In the genomic region with DNA sequence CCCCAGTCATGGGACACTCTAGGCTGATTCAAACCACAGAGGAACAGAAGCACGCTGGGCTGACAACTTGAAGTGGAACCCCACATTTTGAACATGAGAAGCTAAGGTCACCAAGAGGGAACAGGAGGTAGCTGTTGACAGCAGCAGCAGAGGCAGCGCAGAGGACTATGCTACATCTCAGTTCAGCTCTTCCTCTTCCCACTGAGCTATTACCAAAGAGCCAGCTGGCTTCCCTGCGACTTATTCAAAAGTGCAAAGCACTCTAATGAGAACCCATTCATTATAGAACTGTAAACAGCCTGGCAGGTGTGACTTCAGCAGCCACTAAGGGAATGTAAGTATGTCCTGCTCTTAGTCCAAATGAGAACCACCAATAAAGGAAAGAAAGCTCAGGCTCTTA, we compare ENCODE assay signal across 16 mouse cellular contexts. TPM values are rescaled to one million over a fixed set of nuclear protein-coding genes. Genes with fewer than 3 reads are reported as not detected.
DNase-seq lines count a peak whose midpoint lies in the region; ATAC-seq and TF ChIP-seq lines count a peak whose summit lies in the region.
"Had no signal": no experiment of that assay in that cellular context is flagged by ENCODE, and none has a peak within 500 bp of the region (broad histone marks: within the 10 kb centered on the region; RNA-seq: fewer than 3 reads in every experiment).

No protein-coding gene starts in this region.

- H3K36me3 ChIP-seq in forebrain, embryonic 14.5 days (ENCODE audit: control insufficient read depth, insufficient read depth, low read length), result peaks cover 12% of the 10 kb centered on the region; the same call in 1 of the 2 replicates
- peaks cover 21% of the 10 kb centered on the region; the same call in 1 of the 2 replicates for H3K36me3 ChIP-seq in forebrain, postnatal 0 days (ENCODE audit: insufficient read depth)
- H3K36me3 ChIP-seq in heart, embryonic 15.5 days, result peaks cover 5% of the 10 kb centered on the region

- H3K9ac ChIP-seq in forebrain, embryonic 14.5 days (ENCODE audit: low read length), result no peak overlapping the region
- no peak overlapping the region for H3K9ac ChIP-seq in forebrain, postnatal 0 days
- no peak overlapping the region for H3K9ac ChIP-seq in heart, embryonic 15.5 days
- H3K9ac ChIP-seq: hindbrain, embryonic 15.5 days; lung, embryonic 15.5 days had no signal

- H3K4me3 ChIP-seq in forebrain, embryonic 14.5 days (ENCODE audit: low read depth, low read length), result no peak overlapping the region
- no peak overlapping the region for H3K4me3 ChIP-seq in forebrain, postnatal 0 days (ENCODE audit: low read depth, low read length)
- H3K4me3 ChIP-seq in heart, embryonic 15.5 days, result no peak overlapping the region
- H3K4me3 ChIP-seq: erythroblast, embryonic 14.5 days; hindbrain, embryonic 15.5 days; lung, embryonic 15.5 days had no signal

- no peak overlapping the region for H3K27ac ChIP-seq in forebrain, embryonic 14.5 days (ENCODE audit: low read depth, low read length)
- no peak overlapping the region for H3K27ac ChIP-seq in forebrain, postnatal 0 days (ENCODE audit: low read depth, low read length)
- H3K27ac ChIP-seq in heart, embryonic 15.5 days, result peak overlapping the region; percentile 82
- H3K27ac ChIP-seq: lung, embryonic 15.5 days had no signal

- no peaks in the 10 kb centered on the region for H3K9me3 ChIP-seq in forebrain, embryonic 14.5 days (replicated peaks; ENCODE audit: control insufficient read depth, low read length)
- no peaks in the 10 kb centered on the region for H3K9me3 ChIP-seq in forebrain, postnatal 0 days (ENCODE audit: low read length)
- no peaks in the 10 kb centered on the region for H3K9me3 ChIP-seq in heart, embryonic 15.5 days (replicated peaks)
- H3K9me3 ChIP-seq: hindbrain, embryonic 15.5 days; lung, embryonic 15.5 days had no signal

- H3K27me3 ChIP-seq in forebrain, embryonic 14.5 days (replicated peaks; ENCODE audit: control insufficient read depth, insufficient read depth, low read length), result no peaks in the 10 kb centered on the region
- H3K27me3 ChIP-seq in forebrain, postnatal 0 days (ENCODE audit: insufficient read depth, low read length), result no peaks in the 10 kb centered on the region
- H3K27me3 ChIP-seq in heart, embryonic 15.5 days, result no peaks in the 10 kb centered on the region
- H3K27me3 ChIP-seq: hindbrain, embryonic 15.5 days; lung, embryonic 15.5 days had no signal

- H3K4me1 ChIP-seq in forebrain, embryonic 14.5 days (ENCODE audit: control insufficient read depth, insufficient read depth, low read length), result peaks cover 12% of the 10 kb centered on the region
- no peaks in the 10 kb centered on the region for H3K4me1 ChIP-seq in forebrain, postnatal 0 days (ENCODE audit: insufficient read depth)
- H3K4me1 ChIP-seq in heart, embryonic 15.5 days (replicated peaks), result peaks cover 26% of the 10 kb centered on the region

- peak; percentile 65 for ATAC-seq in forebrain, embryonic 14.5 days
- ATAC-seq in forebrain, postnatal 0 days, result no peak
- no peak for ATAC-seq in heart, embryonic 15.5 days (replicated peaks; ENCODE audit: insufficient number of reproducible peaks, insufficient read depth, low FRiP score, low read depth)

- intact Hi-C loops in heart, postnatal 25 days (cut with DNase I), result no loop called here

- H3K4me2 ChIP-seq in forebrain, embryonic 14.5 days (ENCODE audit: low read length), result no peak overlapping the region
- H3K4me2 ChIP-seq in forebrain, postnatal 0 days (ENCODE audit: low read depth), result no peak overlapping the region
- 0 out of 2 replicates have a peak overlapping the region, but pooled peaks have one; percentile 18 for H3K4me2 ChIP-seq in heart, embryonic 15.5 days
- H3K4me2 ChIP-seq: hindbrain, embryonic 15.5 days; lung, embryonic 15.5 days had no signal

- no peak for TF ChIP-seq CTCF in forebrain, postnatal 0 days (IDR thresholded peaks at IDR 0.05; ENCODE audit: low read depth)

- DNase-seq in forebrain, embryonic 14.5 days (ENCODE audit: low spot score), result peak; percentile 48
- no peak for DNase-seq in forebrain, postnatal 0 days
- no peak for DNase-seq in heart, postnatal 25 days (ENCODE audit: low spot score)
- DNase-seq in retina, postnatal 1 day, result peak; percentile 8
- no peak for DNase-seq in retina, embryonic 14.5 days (ENCODE audit: low spot score)
- no peak for DNase-seq in adrenal gland, postnatal 4 days (ENCODE audit: low spot score in 2 of 2)
- DNase-seq in kidney, adult 9 months, result no peak
- DNase-seq: adrenal gland, postnatal 25 days; cerebellum, adult 11-12 months; gastrocnemius, postnatal 10 days; kidney, postnatal 14 days; layer of hippocampus, postnatal 36 days had no signal

- 43% methylated on average over 3 of the region's 3 CpGs for WGBS in forebrain, embryonic 14.5 days
- 37% methylated on average over 3 of the region's 3 CpGs for WGBS in forebrain, postnatal 0 days
- 41% methylated on average over 3 of the region's 3 CpGs for WGBS in heart, embryonic 15.5 days

RNA-seq across cellular contexts. Expression of a gene that starts 35.4 kb away (rescaled TPM):
- 3.6 and 4.3 TPM in 2 replicates for polyA plus RNA-seq in forebrain, embryonic 14.5 days (2014; fragmentation: Nextera tagmentation; extraction: Ambion mirVana)
- total RNA-seq in forebrain, postnatal 0 days (2014; rRNA removed), result 2.9 and 3.0 TPM in 2 replicates
- 2.9 and 4.4 TPM in 2 replicates for polyA plus RNA-seq in forebrain, postnatal 0 days (2015; fragmentation: Nextera tagmentation; extraction: Ambion mirVana)
- 5.4 and 7.5 TPM in 2 replicates for polyA plus RNA-seq in heart, embryonic 15.5 days (2015; fragmentation: Nextera tagmentation; extraction: Ambion mirVana)
- total RNA-seq in heart, postnatal 25 days (2021), result 1 to 10 TPM; 6.7 to 7.7 TPM
- 10 to 100 TPM; 17.0 to 19.4 TPM for total RNA-seq in adrenal gland, postnatal 4 days (2021)

Comparison
In these comparisons a context has a peak if more than half of its experiments do, and no peak if none do; other contexts are left out.
1. DNase-seq: peak in forebrain, embryonic 14.5 days (single experiment) and retina, postnatal 1 day (single experiment); none in forebrain, postnatal 0 days (single experiment), heart, postnatal 25 days (single experiment), retina, embryonic 14.5 days (single experiment), adrenal gland, postnatal 4 days (0 of 2) and kidney, adult 9 months (single experiment).